Mouse (Mus musculus) lung, postnatal 0 days (tissue): ENCODE data around the gene Foxp2. TPM values are rescaled to one million over a fixed set of nuclear protein-coding genes. Genes with fewer than 3 reads are reported as not detected.

ENCODE experiments used
- ATAC-seq: fragments of 200-750 bp; cut with Nextera tagmentation; 2 replicates; pipeline ENCODE4 v1.8.0; 2017; ENCODE audit warnings: moderate library complexity
- DNase-seq: peaks from one replicate; pipeline ENCODE4 v3.0.0-alpha.2; 2016; ENCODE audit warnings: low spot score
- H3K27ac ChIP-seq: fragments of 300-500 bp; sonication (generic); 2 replicates; pipeline ENCODE4 v1.5.1; 2014; ENCODE audit warnings: antibody characterized with exemption, mild to moderate bottlenecking, low read length, mixed read lengths
- H3K27me3 ChIP-seq: fragments of 300-500 bp; sonication (generic); replicated peaks from 2 replicates; pipeline ENCODE4 v1.6.1; 2014; ENCODE audit warnings: low read length, mixed read lengths; ENCODE audit not compliant: insufficient read depth
- H3K36me3 ChIP-seq: fragments of 300-500 bp; sonication (generic); 2 replicates; pipeline ENCODE4 v1.6.1; 2014; ENCODE audit warnings: low read length, mixed read lengths; ENCODE audit not compliant: insufficient read depth
- H3K4me1 ChIP-seq: fragments of 300-500 bp; sonication (generic); 2 replicates; pipeline ENCODE4 v1.6.1; 2014; ENCODE audit warnings: antibody characterized with exemption, low read depth, low read length, mixed read lengths; ENCODE audit not compliant: insufficient read depth
- H3K4me2 ChIP-seq: fragments of 300-500 bp; sonication (generic); replicated peaks from 2 replicates; pipeline ENCODE4 v1.6.1; 2014; ENCODE audit warnings: low read depth, mild to moderate bottlenecking, low read length, moderate library complexity, mixed read lengths
- H3K4me3 ChIP-seq: fragments of 300-500 bp; sonication (generic); 2 replicates; pipeline ENCODE4 v1.5.1; 2014; ENCODE audit warnings: low read depth, low read length
- H3K9ac ChIP-seq: fragments of 300-500 bp; sonication (generic); replicated peaks from 2 replicates; pipeline ENCODE4 v1.6.1; 2014; ENCODE audit warnings: low read depth, mild to moderate bottlenecking
- H3K9me3 ChIP-seq: fragments of 300-500 bp; sonication (generic); 2 replicates; pipeline ENCODE4 v1.6.1; 2016; ENCODE audit warnings: low read length, mixed read lengths
- CTCF ChIP-seq: IDR thresholded peaks from 2 replicates; pipeline ENCODE4 v1.5.1; 2016; ENCODE audit warnings: antibody characterized with exemption, mild to moderate bottlenecking
- EP300 ChIP-seq: IDR thresholded peaks from 2 replicates; pipeline ENCODE4 v1.6.1; 2016; ENCODE audit warnings: antibody characterized with exemption, mild to moderate bottlenecking, control low read depth
- WGBS: fragments of 180-500 bp; shearing (Covaris S2); extraction: QIAGEN DNeasy Blood & Tissue Kit; methylation state at CpG from one replicate; pipeline ENCODE4 v1.1.7; 2014; 5-methylcytosine and 5-hydroxymethylcytosine counted together
- polyA plus RNA-seq: library from polyadenylated mRNA; unstranded; fragments of >200 nt; fragmentation: Nextera tagmentation; extraction: Ambion mirVana; gene quantifications from 2 replicates; pipeline ENCODE4 v1.2.1, GENCODE M21; 2015

The Foxp2 gene
- polyA plus RNA-seq, 1 experiment from 2014 or later: 9.8 TPM

GRCm38 (mm10) chr6:15316948-15317347 is 415.8 kb downstream of the Foxp2 start:
- no peak for TF ChIP-seq CTCF
- TF ChIP-seq EP300: no peak
- H3K9ac ChIP-seq: no peak overlapping the region
- H3K27ac ChIP-seq: no peak overlapping the region
- DNase-seq (no peak), ATAC-seq (no peak)
- no peak overlapping the region for H3K4me2 ChIP-seq
- 63% methylated on average over 2 of the region's 2 CpGs for WGBS
- H3K4me3 ChIP-seq: no peak overlapping the region
- no peaks in the 10 kb centered on the region for H3K4me1 ChIP-seq
- no peaks in the 10 kb centered on the region for H3K36me3 ChIP-seq
- no peaks in the 10 kb centered on the region for H3K27me3 ChIP-seq
- no peaks in the 10 kb centered on the region for H3K9me3 ChIP-seq

DNA sequence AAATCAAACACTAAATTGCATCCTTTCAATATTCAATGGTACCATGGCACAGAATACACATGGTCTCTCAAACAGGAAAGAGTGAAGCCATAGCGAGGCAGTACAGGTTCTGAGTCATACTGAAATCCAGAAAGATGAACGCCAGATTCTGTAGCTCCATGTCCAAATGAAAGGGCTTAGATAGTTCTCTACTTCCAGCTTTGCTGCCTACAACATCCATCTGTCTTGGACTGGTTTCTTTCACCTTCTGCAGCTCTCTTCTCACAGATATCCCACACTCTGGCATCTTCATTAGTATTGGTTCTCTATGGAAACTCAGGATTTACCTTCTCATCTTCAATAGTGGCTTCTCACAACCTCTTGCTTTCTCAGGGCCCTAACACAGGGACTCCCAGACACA is 417.2 kb downstream of the Foxp2 start:
- Histone ChIP-seq H3K4me3 (no peak overlapping the region), H3K4me1 (no peaks in the 10 kb centered on the region), H3K36me3 (no peaks in the 10 kb centered on the region), H3K27ac (no peak overlapping the region), H3K27me3 (no peaks in the 10 kb centered on the region), H3K4me2 (no peak overlapping the region), H3K9me3 (no peaks in the 10 kb centered on the region), H3K9ac (no peak overlapping the region)
- WGBS: 77% methylated on average over 2 of the region's 2 CpGs
- ATAC-seq (no peak), DNase-seq (no peak)
- TF ChIP-seq EP300 (no peak), CTCF (no peak)

GRCm38 (mm10) chr6:15321551-15321974 is 420.4 kb downstream of the Foxp2 start:
- Histone ChIP-seq H3K36me3 (no peaks in the 10 kb centered on the region), H3K27ac (0 out of 2 replicates have a peak overlapping the region, but pooled peaks have one; percentile 26), H3K4me2 (peak overlapping the region; percentile 34), H3K4me3 (no peak overlapping the region), H3K9ac (no peak overlapping the region), H3K27me3 (no peaks in the 10 kb centered on the region), H3K9me3 (no peaks in the 10 kb centered on the region), H3K4me1 (no peaks in the 10 kb centered on the region)
- WGBS: 53% methylated on average over 2 of the region's 2 CpGs
- peak; percentile 65 for ATAC-seq
- peak; percentile 61 for DNase-seq
- TF ChIP-seq EP300 (no peak), CTCF (peak; percentile 7; the same call in 1 of the 2 replicates)

DNA sequence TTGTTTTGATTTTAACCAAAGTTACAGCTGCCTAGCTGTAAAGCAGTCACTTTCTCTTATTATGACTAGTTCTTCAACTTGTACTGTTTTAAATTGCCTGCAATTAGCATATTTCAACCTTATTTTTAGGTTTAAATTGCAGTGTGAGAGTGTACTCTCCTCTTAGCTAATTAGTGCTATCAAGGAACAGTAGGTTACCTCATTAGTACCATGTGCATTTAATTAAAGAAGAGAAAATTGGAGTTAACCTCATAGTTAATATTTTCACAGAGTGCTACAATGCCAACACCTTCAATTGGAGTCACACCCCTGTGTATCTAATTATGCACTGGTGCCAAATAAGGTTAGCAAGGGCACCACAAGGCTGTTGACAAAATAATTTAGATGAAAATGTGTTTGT is 421.9 kb downstream of the Foxp2 start:
- DNase-seq: no peak
- H3K4me3 ChIP-seq: no peak overlapping the region
- no peak for TF ChIP-seq EP300
- TF ChIP-seq CTCF: no peak
- no peak for ATAC-seq
- no peak overlapping the region for H3K4me2 ChIP-seq
- no peaks in the 10 kb centered on the region for H3K4me1 ChIP-seq
- no peaks in the 10 kb centered on the region for H3K9me3 ChIP-seq
- no peaks in the 10 kb centered on the region for H3K27me3 ChIP-seq
- H3K27ac ChIP-seq: no peak overlapping the region
- no peak overlapping the region for H3K9ac ChIP-seq
- no peaks in the 10 kb centered on the region for H3K36me3 ChIP-seq

DNA sequence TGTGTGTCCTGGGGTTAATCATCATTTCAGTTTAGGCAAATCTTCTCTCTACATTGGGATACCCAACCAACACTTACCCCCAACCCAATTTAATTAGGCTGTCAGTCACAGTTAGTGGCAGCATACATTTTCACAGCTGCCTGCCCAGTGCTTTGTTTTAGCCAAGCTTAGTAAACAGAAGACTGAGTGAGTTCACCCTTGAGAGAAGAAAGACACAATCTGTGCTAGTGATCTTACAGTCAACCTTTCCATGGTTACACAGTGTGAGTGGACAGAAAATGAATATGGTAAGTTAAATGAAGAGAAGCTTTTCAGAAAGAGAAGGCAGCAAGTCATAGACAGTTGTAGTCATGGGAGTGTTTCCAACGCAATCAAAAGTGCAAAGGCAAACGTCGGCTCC is 446.6 kb downstream of the Foxp2 start:
- H3K36me3 ChIP-seq: no peaks in the 10 kb centered on the region
- WGBS: 84% methylated on average over 3 of the region's 3 CpGs
- H3K27me3 ChIP-seq: no peaks in the 10 kb centered on the region
- no peak overlapping the region for H3K4me3 ChIP-seq
- no peaks in the 10 kb centered on the region for H3K4me1 ChIP-seq
- H3K4me2 ChIP-seq: no peak overlapping the region
- H3K9me3 ChIP-seq: no peaks in the 10 kb centered on the region
- DNase-seq (no peak), ATAC-seq (no peak)
- no peak overlapping the region for H3K9ac ChIP-seq
- no peak overlapping the region for H3K27ac ChIP-seq
- TF ChIP-seq CTCF (no peak), EP300 (no peak)

DNA sequence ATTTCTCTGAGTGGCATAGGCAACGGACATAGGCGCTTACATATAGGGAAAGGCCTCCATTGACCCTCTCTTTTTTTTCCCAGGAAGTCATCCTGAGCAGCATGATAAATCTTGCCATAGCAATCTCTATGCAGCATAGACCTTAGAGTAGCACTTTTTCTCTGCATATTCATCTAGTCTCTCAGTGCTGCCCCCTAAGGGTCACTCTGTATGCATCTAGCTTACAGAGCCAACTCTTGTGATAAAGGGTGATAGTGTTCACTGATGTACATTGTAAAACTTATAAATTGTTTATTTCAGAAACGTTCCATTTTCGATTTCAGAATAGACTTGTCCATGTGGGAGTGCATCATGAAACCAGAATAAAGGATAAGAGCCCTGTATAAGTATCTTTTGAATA is 454.7 kb downstream of the Foxp2 start:
- ATAC-seq (no peak), DNase-seq (peak; percentile 8)
- no peak overlapping the region for H3K9ac ChIP-seq
- no peak for TF ChIP-seq EP300
- peak; percentile 49 for TF ChIP-seq CTCF
- H3K9me3 ChIP-seq: no peaks in the 10 kb centered on the region
- no peak overlapping the region for H3K27ac ChIP-seq
- no peaks in the 10 kb centered on the region for H3K4me1 ChIP-seq
- no peaks in the 10 kb centered on the region for H3K36me3 ChIP-seq
- no peaks in the 10 kb centered on the region for H3K27me3 ChIP-seq
- WGBS: 80% methylated on average over 4 of the region's 4 CpGs
- no peak overlapping the region for H3K4me3 ChIP-seq
- no peak overlapping the region for H3K4me2 ChIP-seq

DNA sequence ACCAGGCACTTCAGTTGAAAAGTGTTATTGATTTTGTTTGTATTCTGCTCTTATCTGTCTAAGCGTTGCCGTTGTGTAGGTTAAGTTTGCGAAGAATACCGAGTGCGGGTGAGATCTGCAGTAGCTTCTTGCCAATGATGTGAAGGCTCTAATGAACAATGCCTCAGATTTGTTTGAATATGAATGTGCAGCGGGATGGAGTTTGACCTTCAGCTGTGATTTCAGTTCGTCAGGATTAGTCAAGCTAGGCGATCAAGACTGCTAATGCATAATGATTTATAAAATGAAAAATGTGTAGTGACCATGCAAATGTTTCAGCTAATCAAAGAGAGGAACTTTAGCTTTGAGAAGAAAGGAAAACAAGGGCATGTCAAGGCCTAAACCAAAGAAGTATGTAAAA is 469.1 kb downstream of the Foxp2 start:
- H3K9me3 ChIP-seq: no peaks in the 10 kb centered on the region
- H3K36me3 ChIP-seq: no peaks in the 10 kb centered on the region
- no peak for TF ChIP-seq CTCF
- no peak for TF ChIP-seq EP300
- ATAC-seq (no peak), DNase-seq (no peak)
- H3K27me3 ChIP-seq: no peaks in the 10 kb centered on the region
- no peak overlapping the region for H3K9ac ChIP-seq
- H3K4me3 ChIP-seq: no peak overlapping the region
- H3K4me2 ChIP-seq: no peak overlapping the region
- WGBS: 47% methylated on average over 8 of the region's 8 CpGs
- no peak overlapping the region for H3K27ac ChIP-seq
- no peaks in the 10 kb centered on the region for H3K4me1 ChIP-seq
